Mouse (Mus musculus): ENCODE data around the gene Cldn9.

The Cldn9 gene

DNA sequence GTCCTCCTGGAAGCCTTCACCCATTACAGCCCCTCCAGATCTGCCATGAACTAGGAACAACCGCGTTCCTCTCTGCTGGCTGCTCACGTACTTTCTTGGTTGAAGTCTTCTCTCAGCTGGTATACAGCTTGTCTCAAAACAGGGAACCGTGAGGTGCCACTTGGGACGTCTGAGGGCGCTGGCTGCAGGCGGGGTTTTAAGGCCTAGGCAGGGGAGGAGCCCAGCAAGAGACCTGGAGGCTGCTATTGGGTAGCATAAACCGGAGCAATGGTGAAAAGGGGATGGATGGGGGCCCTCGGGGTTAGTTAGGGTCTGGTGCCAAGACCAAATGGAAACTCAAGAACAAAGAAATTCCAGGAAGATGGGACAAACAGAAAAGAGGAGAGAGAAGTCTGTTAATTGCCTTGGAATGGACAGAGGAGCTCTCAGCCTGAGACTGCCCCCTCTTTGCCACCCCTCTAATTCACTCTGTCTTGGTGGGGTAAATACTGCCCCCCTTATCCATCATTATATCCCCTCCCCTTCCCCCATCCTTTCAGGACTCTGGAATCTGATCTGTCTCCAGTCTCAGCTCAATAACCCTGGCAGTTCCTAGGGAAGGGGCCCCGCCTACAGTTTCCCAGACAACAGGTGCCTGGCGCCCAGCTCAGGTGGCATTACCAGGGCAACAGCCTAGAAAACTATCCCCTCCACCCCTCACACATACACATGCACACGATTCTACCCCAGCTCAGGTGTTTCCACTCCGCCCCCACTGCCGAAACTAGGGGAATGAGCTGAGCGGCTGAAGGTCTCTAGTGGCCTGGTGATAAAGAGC, at the start of gene Cldn9:
TSS of gene Cldn9 (minus strand) at position 171 of the 817 bp plus-strand sequence.
- DNase-seq (ENCODE audit: low read depth, low spot score), result no peak

DNA sequence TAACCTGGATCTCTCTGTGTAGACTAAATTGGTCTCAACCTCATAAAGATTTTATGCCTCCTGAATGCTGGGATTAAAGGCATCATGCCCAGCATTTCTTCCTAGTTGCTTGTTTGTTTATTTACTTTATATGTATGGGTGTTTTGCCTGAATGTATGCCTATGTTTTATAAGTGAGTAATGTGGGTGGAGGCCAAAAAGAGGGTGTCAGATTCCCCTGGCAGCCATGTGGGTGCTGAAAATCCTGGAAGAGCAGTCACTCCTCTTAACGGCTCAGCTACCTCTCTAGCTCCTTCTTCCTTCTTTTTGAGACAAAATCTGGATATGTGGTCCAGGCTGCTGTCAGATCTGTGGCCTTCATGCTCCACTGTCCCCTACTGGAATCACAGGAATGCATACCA, 46.6 kb upstream of the Cldn9 start:
- no peak for DNase-seq (ENCODE audit: low read depth, low spot score)

DNA sequence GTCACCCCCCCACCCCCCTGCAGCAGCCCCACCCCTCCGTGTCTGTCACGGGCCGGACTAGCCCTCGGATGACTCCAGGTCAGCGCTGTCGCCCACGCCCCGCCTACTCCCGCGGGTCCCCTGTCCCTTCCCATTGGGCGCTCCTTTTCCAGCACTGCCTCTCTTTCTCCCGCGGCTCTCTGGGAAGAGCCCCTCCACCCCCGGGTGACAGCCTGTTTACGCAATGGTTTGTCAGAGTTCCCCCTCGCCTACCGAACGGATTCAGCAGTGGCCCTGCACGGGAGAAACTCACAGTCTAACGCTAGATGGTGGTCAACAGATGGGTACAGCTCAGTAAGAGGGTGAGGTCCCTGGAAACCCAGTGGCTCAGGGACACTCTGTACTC, 42.9 kb upstream of the Cldn9 start:
- no peak for DNase-seq (ENCODE audit: low read depth, low spot score)

DNA sequence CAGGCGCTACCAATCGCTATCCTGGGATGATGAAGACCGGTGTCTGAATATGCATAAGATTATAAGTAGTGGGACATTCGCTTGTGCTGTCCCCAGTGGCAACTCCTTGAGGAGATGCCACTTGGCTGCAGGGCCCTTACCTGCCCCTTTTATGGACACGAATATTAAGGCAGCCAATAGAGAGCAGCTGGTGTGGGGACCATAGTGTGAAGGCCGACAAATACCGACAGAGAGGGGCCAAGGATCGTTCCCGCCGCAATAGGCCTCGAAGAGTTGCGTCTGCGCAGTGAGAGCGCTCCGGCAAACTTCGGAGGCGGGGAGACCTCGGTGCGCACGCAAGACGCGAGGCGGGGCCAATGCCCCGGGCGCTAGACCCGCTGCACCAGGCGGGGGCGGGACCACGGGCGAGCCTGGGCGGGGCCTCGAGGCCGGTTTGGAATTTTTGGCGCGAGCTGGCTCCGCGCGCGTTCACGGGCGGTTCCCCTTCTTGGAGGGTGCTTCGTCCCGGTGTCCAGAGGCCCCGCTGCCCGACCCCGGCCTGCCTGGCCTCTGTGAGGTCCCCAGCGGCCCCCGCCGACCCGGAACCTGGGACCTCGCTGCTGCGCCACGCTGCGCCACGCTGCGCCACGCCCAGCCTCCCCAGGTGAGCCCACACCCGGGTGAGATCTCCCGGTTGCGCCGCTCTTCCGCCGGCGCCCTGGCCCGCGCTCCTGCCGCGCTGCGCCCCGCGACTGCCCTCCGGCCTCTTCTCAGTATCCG, 42.4 kb upstream of the Cldn9 start, which contains the start of gene Pkmyt1:
TSS of gene Pkmyt1 (plus strand) at position 338 of the 759 bp plus-strand sequence.
- peak; percentile 84 for DNase-seq (ENCODE audit: low read depth, low spot score)

DNA sequence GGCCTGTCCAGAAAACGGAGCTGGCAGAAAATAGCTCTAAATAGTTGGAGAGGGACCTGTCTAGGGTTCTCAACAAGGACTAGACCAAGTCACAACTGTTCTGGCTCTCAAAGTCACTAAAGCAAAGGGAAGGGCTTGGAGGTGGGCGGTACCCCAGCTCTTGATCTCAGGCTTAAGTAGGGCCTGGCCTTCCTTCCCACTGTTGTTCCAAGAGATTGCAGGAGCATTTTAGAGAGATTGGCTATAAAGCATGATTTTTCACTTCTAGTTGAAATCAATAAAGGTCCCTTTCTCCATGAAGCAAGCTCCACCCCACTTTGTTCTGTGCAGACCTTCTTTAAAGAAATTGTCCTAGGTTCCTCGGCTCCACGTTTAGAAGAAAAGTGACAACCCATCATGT, 41.7 kb upstream of the Cldn9 start:
- no peak for DNase-seq (ENCODE audit: low read depth, low spot score)

DNA sequence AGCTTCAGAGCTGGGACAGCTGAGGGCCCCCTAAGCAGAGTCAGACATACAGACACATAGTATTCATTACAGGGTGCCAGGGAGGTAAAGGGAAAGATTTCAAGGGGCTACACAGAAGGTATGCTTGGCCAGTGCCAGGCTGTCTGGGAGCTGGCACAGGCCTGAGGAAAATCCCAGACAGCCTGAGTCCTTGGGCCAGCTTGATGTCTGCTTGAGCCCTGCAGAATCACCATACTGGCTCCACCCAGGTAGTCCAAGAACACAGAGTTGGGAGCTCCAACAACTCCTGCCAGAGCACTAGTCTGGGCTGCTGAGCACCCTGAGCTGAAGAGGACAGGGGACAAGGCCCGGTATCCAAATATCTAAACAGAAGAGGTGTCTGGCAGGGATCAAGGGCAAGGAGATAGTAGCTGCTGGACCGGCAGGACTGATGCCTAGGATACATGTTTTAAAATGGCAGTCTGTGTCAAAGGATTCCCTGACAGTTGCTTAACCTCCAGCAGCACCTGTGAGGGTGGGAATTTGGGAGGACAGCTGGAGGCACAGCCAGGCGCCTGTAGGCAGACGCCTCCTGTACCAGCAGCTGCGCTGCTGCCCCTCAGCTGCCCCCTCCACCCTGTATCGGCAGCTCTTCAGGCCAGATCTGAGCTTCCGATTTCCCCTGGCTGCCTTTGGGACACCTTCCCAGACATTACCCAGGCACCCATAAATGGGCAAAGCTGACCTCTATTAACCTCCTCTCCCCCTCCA, 38.7 kb upstream of the Cldn9 start, which contains the start of gene 1520401A03Rik:
TSS of gene 1520401A03Rik (minus strand) at position 408 of the 750 bp plus-strand sequence.
- DNase-seq (ENCODE audit: low read depth, low spot score), result no peak

DNA sequence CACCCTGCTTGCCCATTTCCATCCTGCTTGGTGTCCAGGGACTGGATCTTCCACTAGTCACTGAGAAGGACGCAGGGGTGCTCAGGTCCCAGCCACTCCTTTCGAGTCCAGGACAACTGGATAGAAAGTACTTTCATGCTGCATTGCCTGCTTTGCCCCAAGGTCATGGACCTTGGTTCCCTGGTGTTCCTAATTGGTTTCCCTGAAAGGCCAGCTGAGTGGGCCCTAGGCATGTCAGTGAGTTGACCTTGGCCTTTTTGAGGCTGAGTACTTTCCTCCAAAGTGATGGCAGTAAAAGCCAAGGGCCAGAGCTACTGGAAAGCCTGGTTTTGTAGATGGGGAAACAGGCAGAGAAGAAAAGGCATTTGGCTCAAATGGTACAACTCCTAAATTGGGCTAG, 38.1 kb upstream of the Cldn9 start:
- DNase-seq (ENCODE audit: low read depth, low spot score), result no peak

DNA sequence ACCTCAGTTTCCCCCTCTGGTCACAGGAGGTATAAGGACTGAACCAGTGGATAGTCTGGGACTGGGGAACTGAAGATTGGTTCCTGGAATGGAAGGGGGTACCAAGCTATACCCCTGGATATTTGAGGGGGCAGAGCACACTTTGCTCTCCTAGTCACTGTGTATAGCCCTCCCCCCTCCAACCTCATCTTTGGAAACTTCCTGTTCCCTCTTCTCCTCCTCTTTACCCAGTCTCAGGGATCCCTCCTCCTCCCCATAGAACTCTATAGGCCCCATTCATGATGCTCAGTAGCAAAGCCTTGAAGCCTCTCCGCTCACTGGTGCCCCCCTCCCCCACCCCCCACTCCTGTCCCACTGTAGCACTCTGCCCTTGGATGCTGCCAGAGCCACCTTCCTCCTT, 35.6 kb upstream of the Cldn9 start:
- DNase-seq (ENCODE audit: low read depth, low spot score), result no peak

DNA sequence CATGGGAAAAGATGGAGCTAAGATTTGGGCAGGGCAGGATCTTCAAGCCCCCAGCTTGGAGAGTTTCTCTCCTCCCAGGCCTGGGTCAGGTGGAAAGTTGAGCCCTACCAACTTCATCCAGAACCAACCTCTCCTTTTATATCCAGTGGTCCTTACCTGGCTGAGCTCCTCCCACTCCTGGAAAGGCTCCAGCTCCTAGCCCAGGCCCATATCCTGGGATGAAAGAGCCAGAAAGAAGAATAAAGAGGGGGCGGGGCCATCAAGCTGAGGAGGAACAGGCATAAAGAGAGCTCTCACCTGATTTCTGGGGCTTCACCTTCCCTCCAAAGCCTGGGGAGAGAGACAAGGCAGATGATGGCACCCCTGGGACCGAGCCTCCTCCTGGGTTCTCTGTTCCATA, 33.2 kb upstream of the Cldn9 start:
- no peak for DNase-seq (ENCODE audit: low read depth, low spot score)

DNA sequence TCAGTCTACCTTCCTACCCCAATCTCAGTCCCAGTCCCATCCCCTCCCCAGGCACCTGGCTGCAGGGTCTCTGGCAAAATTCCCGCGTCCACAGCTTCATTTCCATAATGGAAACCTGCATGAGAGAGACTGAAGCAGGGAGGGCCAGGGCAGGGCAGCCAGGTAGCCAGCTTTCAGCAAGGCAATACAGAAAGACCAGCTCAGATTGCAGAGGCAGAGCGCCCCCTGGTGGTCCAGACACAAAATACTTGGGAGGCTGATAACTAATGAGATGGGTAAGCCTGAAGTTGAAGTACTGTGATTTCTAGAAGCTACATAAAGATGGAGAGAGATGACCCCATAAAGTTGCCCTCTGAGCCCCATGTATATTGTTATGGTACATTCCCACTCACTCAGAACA, 22.4 kb upstream of the Cldn9 start:
- DNase-seq (ENCODE audit: low read depth, low spot score), result no peak

DNA sequence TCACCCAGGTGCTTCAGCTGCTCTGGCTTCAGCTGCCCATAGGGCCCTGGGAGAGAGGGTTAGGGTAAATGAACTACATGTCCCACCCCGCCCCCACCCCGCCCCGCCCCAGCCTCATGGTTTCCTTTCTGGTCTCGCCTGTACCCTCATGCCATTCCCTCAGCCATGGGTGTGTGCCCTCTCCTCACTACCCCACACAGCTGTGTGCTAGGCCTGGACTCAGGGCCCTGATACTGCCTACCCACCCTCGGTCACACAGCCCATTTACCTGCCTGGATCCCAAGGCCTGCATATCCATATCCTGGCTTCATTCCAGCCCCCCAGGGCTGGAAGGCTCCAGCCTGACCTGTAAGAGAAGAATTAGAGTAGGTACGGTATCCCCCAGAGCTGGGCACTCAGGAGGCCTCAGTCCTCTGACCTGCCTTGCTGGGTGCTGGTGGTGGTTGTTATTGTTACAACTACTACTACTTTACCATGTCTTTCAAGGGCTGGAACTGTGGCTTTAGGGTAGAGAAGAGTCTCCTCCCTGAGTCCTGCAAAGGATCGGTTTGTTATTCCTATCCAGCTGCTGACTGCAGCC, 21.8 kb upstream of the Cldn9 start:
- DNase-seq (ENCODE audit: low read depth, low spot score), result no peak

DNA sequence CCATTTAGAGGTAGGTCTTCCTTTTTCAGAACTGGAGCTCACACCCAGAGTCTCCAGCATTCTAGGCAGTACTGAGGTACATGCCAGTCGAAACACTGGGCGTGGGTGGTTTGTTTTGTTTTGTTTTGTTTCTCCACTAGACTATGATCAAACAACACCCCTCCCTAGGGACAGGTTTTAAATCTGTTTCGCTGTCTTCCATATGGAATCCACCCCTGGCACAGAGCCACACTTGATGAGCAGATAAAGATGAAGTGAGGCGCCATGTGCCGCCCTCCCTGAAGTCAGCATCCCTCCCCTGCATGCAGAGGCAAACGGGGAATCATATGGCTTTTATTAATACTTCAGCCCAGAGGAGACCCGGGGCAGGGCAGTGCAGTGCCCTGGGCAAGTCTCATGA, 20.9 kb upstream of the Cldn9 start:
- DNase-seq (ENCODE audit: low read depth, low spot score), result no peak

DNA sequence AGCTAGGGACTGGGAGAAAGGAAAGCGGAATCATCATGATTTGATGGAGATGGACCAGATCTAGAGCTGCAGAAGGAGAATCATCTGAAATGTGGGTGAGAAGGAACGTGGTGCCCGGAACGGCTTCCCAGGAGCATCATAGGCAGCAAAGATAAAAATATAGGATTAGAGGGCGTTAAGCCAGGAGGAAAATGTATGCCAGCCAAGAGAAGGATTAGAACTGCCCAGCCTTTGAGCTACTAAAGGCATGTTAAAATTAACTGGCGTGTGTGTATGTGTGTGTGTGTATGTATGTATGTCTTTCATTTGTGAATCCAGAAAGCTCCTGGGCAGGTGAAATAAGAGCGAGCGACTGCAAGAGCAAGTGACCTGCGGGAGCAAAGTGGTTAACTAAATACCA, 19.5 kb upstream of the Cldn9 start:
- no peak for DNase-seq (ENCODE audit: low read depth, low spot score)

DNA sequence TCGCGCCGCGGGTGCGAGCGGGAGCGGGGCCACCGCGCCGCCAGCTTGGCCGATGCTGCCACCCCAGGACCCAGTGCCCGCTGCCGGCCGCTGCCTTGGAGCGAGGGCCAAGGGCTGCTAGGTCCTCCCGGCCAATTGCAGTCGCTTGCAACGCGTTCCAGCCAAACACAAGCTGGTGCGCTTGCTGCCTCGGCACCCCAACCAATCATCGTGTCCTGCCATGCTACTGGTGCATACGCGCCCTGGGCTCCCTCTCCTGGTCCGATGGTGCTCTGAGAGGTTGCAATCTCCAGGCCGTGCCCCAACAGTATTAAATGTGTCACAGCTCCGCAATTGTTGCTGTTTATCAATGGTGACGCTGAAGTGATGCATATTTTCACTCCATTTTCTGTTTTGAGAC, 16.3 kb upstream of the Cldn9 start:
- DNase-seq (ENCODE audit: low read depth, low spot score), result peak; percentile 73

DNA sequence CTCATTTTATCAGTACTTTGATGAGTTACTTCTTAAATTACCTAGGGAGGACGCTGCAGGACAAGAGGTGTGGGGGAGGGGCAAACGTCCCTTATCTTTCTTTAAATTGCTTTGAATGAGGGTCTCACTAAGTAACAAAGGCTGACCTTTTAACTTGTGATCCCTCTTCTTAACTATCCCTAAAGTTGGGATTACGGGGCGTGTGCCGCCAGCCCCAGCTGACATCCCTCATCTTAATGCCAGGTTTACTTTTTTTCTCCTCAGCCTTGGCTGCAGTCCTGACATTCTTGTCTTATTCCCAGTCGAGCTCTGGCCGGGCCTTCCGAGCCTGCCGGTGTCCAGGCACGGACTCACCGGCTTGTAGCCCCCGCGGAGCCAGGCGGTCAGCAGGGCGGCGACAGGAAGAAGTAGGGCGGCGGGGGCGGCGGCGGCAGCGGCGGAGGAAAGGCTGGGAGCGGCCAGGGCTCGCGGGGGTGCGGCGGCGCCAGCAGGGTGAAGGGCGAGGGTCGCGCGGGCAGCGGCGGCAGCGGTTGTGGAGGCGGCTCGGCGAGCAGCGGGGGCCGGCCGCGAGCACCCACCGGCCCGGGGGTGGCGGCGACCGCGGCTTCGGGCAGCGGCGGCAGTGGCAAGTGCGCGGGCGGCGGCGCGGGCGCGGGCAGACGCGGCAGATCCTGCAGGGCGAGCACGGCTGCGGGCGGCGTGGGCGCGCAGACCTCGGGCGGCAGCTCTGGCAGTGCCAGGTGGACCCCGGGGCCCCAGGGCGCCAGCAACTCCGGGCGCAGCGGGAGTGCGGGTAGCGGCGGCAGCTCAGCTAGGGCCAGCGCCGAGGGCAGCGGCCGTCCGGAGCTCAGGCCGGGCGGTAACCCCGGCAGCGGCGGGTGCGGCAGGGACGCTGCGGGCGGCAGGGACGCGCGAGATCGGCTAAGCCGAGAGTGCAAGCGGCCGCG, 15.6 kb upstream of the Cldn9 start:
- DNase-seq (ENCODE audit: low read depth, low spot score), result no peak

DNA sequence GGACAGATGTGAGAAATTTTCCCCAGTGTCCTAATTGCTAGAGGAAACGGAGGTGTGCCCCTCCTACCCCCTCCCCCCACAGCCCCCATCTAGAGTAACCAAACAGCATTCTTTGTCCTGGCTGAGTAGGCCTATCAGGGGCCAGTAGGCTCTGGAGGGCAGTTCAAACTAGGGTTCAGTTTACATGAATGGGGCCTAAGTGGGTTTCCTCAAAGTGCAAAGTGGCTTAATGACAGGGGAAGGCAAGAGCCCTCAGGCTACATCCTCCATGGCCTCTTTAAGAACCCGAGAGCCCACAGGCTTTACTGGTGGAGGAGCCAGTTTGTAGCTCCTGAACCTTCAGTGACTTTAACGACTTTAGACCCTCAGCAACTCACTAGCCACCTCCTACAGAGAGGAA, 12.0 kb upstream of the Cldn9 start:
- no peak for DNase-seq (ENCODE audit: low read depth, low spot score)

DNA sequence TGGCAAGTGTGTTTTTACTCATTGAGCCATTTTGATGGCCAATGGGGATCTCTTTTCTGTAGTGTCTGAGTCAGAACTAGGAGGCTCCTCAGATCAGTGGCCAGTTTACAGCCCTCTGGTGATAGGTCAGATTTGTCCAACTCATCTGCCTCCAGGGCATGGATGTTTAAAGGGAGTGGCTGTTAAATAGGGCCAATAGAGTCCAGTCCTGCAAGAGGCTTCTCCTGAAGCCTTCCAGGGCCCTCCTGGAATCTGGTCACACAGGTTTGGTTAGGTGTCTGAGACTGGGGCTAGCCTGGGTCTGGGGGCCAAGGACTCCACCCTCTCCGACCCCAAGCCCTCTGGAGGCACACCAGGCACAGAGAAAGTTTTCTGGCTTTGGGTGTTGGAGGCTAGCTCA, 10.7 kb upstream of the Cldn9 start:
- DNase-seq (ENCODE audit: low read depth, low spot score), result no peak

DNA sequence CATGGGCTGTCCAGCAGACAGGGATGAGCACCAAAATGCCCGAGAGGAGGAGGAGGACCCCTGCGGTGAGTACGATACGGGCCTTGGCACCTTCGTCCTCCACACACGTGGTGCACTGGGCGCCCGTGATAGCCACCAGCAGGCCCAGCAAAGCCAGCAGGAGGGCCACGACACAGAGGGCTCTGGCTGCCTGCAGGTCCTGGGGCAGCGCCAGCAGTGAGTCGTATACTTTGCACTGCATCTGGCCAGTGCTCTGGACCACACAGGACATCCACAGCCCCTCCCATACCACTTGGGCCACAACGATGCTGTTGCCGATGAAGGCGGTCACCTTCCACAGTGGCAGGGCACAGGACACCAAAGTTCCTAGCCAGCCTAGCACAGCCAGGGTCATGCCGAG, 600 bp downstream of the Cldn9 start:
- DNase-seq (ENCODE audit: low read depth, low spot score), result no peak

DNA sequence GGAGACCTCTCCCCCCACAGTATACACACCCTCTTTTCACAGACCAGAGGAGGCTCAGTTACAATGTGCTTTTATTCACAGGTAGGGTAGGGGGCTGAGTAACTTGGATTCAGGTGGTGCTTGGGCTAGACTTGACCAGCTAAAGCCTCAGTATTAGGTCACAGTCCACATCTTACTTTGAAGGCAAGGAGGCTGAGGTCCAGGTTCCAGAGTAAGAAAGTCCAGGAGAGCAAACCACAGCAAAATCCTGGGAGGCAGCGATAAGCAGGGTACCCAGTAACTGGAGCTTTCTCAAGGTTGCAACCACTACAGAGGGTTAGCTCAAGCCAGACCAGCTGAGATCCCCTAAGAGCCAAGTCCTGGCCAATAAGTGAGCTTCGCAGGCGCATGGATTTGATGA, 1.3 kb downstream of the Cldn9 start:
- no peak for DNase-seq (ENCODE audit: low read depth, low spot score)

DNA sequence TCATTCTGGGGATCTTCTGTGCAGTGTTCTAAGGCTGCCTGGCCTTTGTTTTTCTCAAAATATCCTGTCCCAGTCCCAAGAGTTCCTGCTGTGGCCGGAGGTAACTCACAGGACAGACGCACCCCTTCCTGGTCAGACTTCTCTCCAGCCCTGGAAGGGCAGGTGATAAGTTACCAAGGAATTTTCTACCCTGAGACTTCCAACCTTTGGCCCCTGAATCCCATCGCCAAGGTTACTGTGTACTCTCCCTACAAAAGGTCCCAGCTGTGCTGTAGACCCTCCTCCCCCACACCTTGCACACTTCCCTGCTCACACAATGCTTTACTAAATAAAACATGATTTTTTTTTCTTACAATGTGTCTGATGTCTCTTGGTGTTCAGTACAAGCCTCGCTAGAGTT, 1.7 kb downstream of the Cldn9 start:
- no peak for DNase-seq (ENCODE audit: low read depth, low spot score)

DNA sequence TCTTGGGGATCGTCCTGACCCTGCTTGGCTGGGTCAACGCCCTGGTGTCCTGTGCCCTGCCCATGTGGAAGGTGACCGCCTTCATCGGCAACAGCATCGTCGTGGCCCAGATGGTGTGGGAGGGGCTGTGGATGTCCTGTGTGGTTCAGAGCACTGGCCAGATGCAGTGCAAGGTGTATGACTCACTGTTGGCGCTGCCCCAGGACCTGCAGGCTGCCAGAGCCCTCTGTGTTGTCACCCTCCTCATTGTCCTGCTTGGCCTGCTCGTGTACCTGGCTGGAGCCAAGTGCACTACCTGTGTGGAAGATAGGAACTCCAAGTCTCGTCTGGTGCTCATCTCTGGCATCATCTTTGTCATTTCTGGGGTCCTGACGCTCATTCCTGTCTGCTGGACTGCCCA, 2.7 kb downstream of the Cldn9 start:
- DNase-seq (ENCODE audit: low read depth, low spot score), result no peak

All from brain, embryonic 18.5 days (tissue).